Mouse (Mus musculus): ENCODE data around the gene Iqcc.

The Iqcc gene

GRCm38 (mm10) chr4:129622803-129623535, 4.1 kb upstream of the Iqcc start:
- in situ Hi-C loops (cut with MboI; ENCODE audit: unreplicated experiment in 2 of 2): no loop called here

- in situ Hi-C loops (cut with MboI; ENCODE audit: unreplicated experiment in 2 of 2): no loop called here
Measured at GRCm38 (mm10) chr4:129622120-129622802, 3.4 kb upstream of the Iqcc start.

GRCm38 (mm10) chr4:129621283-129621841, 2.5 kb upstream of the Iqcc start:
- in situ Hi-C loops (cut with MboI; ENCODE audit: unreplicated experiment in 2 of 2): no loop called here

GRCm38 (mm10) chr4:129620419-129621282, 1.8 kb upstream of the Iqcc start:
- in situ Hi-C loops (cut with MboI; ENCODE audit: unreplicated experiment in 2 of 2): no loop called here

GRCm38 (mm10) chr4:129618031-129618430, 868 bp downstream of the Iqcc start:
- in situ Hi-C loops (cut with MboI; ENCODE audit: unreplicated experiment in 2 of 2): loop anchor here in 1 of 2 experiments (10.0 kb wide), 1 partner anchor 273 kb away; no protein-coding TSS in a partner anchor

GRCm38 (mm10) chr4:129617121-129617641, 1.7 kb downstream of the Iqcc start:
- in situ Hi-C loops (cut with MboI; ENCODE audit: unreplicated experiment in 2 of 2): loop anchor here in 1 of 2 experiments (10.0 kb wide), 1 partner anchor 272 kb away; no protein-coding TSS in a partner anchor

- in situ Hi-C loops (cut with MboI; ENCODE audit: unreplicated experiment in 2 of 2): loop anchor here in 1 of 2 experiments (10.0 kb wide), 1 partner anchor 272 kb away; no protein-coding TSS in a partner anchor
Measured at GRCm38 (mm10) chr4:129616631-129617030, 2.3 kb downstream of the Iqcc start.

- in situ Hi-C loops (cut with MboI; ENCODE audit: unreplicated experiment in 2 of 2): loop anchor here in 1 of 2 experiments (10.0 kb wide), 1 partner anchor 271 kb away; no protein-coding TSS in a partner anchor
Measured at GRCm38 (mm10) chr4:129615801-129616290, 3.1 kb downstream of the Iqcc start.

GRCm38 (mm10) chr4:129614093-129614492, 4.8 kb downstream of the Iqcc start, which contains the start of gene Dcdc2b:
Gene Dcdc2b (minus strand): TSS chr4:129614257.
- in situ Hi-C loops (cut with MboI; ENCODE audit: unreplicated experiment in 2 of 2): loop anchor here in 1 of 2 experiments (10.0 kb wide), 1 partner anchor 269 kb away; no protein-coding TSS in a partner anchor

GRCm38 (mm10) chr4:129610472-129610871, 8.4 kb downstream of the Iqcc start:
- in situ Hi-C loops (cut with MboI; ENCODE audit: unreplicated experiment in 2 of 2): loop anchor here in 1 of 2 experiments (10.0 kb wide), 1 partner anchor 266 kb away; no protein-coding TSS in a partner anchor

GRCm38 (mm10) chr4:129610026-129610425, 8.9 kb downstream of the Iqcc start:
- in situ Hi-C loops (cut with MboI; ENCODE audit: unreplicated experiment in 2 of 2): loop anchor here in 1 of 2 experiments (10.0 kb wide), 1 partner anchor 265 kb away; no protein-coding TSS in a partner anchor

- in situ Hi-C loops (cut with MboI; ENCODE audit: unreplicated experiment in 2 of 2): loop anchor here (5.0 kb wide), 2 partner anchors 62 to 257 kb away; no protein-coding TSS in a partner anchor
Measured at GRCm38 (mm10) chr4:129609139-129609631, 9.7 kb downstream of the Iqcc start.

- in situ Hi-C loops (cut with MboI; ENCODE audit: unreplicated experiment in 2 of 2): loop anchor here (5.0 kb wide), 2 partner anchors 61 to 256 kb away; no protein-coding TSS in a partner anchor
Measured at GRCm38 (mm10) chr4:129608426-129609025, 10.4 kb downstream of the Iqcc start.

- in situ Hi-C loops (cut with MboI; ENCODE audit: unreplicated experiment in 2 of 2): no loop called here
Measured at GRCm38 (mm10) chr4:129600233-129601158, 18.4 kb downstream of the Iqcc start, which contains the start of the genes Eif3i and Tmem234. Gene Eif3i (minus strand): TSS chr4:129600648. Gene Tmem234 (plus strand): TSS chr4:129600668.

GRCm38 (mm10) chr4:129588865-129589264, 30.0 kb downstream of the Iqcc start:
- in situ Hi-C loops (cut with MboI; ENCODE audit: unreplicated experiment in 2 of 2): no loop called here

GRCm38 (mm10) chr4:129586943-129587342, 32.0 kb downstream of the Iqcc start:
- in situ Hi-C loops (cut with MboI; ENCODE audit: unreplicated experiment in 2 of 2): no loop called here

- in situ Hi-C loops (cut with MboI; ENCODE audit: unreplicated experiment in 2 of 2): no loop called here
Measured at GRCm38 (mm10) chr4:129585773-129586172, 33.1 kb downstream of the Iqcc start.
